Mouse (Mus musculus) intestine, embryonic 16.5 days (tissue): ENCODE data around the gene Fam229a. TPM values are rescaled to one million over a fixed set of nuclear protein-coding genes. Genes with fewer than 3 reads are reported as not detected.
A peak's percentile ranks its signal among the peaks of the same experiment; 100 is the strongest.
"Not testable (repeated sequence)": the region's sequence is repeated elsewhere in the genome, so short reads cannot be mapped to it uniquely, and the experiment has no call there.

Experiments used
- ATAC-seq: fragments of 200-750 bp; cut with Nextera tagmentation; 2 replicates; pipeline ENCODE4 v1.8.0; 2017; ENCODE audit warnings: moderate TSS enrichment, moderate library complexity
- H3K27ac ChIP-seq: fragments of 300-500 bp; sonication (generic); 2 replicates; pipeline ENCODE4 v1.5.1; 2014; ENCODE audit warnings: mild to moderate bottlenecking, low read length
- H3K27me3 ChIP-seq: fragments of 300-500 bp; sonication (generic); replicated peaks from 2 replicates; pipeline ENCODE4 v1.6.1; 2014; ENCODE audit warnings: low read length, control low read depth, mixed read lengths; ENCODE audit not compliant: control insufficient read depth, insufficient read depth
- H3K36me3 ChIP-seq: fragments of 300-500 bp; sonication (generic); 2 replicates; pipeline ENCODE4 v1.6.1; 2014; ENCODE audit warnings: low read length, control low read depth; ENCODE audit not compliant: control insufficient read depth, insufficient read depth
- H3K4me1 ChIP-seq: fragments of 300-500 bp; sonication (generic); 2 replicates; pipeline ENCODE4 v1.6.1; 2014; ENCODE audit warnings: low read length, control low read depth, mixed read lengths; ENCODE audit not compliant: control insufficient read depth, insufficient read depth
- H3K4me2 ChIP-seq: fragments of 300-500 bp; sonication (generic); 2 replicates; pipeline ENCODE4 v1.6.1; 2014; ENCODE audit warnings: low read depth, low read length, control low read depth
- H3K4me3 ChIP-seq: fragments of 300-500 bp; sonication (generic); 2 replicates; pipeline ENCODE4 v1.5.1; 2014; ENCODE audit warnings: mild to moderate bottlenecking, low read length
- H3K9ac ChIP-seq: fragments of 300-500 bp; sonication (generic); 2 replicates; pipeline ENCODE4 v1.6.1; 2014; ENCODE audit warnings: low read depth, low read length
- H3K9me3 ChIP-seq: fragments of 300-500 bp; sonication (generic); 2 replicates; pipeline ENCODE4 v1.6.1; 2016; ENCODE audit warnings: low read length, control low read depth; ENCODE audit not compliant: control insufficient read depth
- WGBS: fragments of 180-500 bp; shearing (Covaris S2); extraction: QIAGEN DNeasy Blood & Tissue Kit; methylation state at CpG from one replicate; pipeline ENCODE4 v1.1.7; 2014; 5-methylcytosine and 5-hydroxymethylcytosine counted together
- polyA plus RNA-seq: library from polyadenylated mRNA; unstranded; fragments of >200 nt; fragmentation: Nextera tagmentation; extraction: Ambion mirVana; gene quantifications from 2 replicates; pipeline ENCODE4 v1.2.1, GENCODE M21; 2015

Gene Fam229a
- not detected in 2 replicates for polyA plus RNA-seq

DNA sequence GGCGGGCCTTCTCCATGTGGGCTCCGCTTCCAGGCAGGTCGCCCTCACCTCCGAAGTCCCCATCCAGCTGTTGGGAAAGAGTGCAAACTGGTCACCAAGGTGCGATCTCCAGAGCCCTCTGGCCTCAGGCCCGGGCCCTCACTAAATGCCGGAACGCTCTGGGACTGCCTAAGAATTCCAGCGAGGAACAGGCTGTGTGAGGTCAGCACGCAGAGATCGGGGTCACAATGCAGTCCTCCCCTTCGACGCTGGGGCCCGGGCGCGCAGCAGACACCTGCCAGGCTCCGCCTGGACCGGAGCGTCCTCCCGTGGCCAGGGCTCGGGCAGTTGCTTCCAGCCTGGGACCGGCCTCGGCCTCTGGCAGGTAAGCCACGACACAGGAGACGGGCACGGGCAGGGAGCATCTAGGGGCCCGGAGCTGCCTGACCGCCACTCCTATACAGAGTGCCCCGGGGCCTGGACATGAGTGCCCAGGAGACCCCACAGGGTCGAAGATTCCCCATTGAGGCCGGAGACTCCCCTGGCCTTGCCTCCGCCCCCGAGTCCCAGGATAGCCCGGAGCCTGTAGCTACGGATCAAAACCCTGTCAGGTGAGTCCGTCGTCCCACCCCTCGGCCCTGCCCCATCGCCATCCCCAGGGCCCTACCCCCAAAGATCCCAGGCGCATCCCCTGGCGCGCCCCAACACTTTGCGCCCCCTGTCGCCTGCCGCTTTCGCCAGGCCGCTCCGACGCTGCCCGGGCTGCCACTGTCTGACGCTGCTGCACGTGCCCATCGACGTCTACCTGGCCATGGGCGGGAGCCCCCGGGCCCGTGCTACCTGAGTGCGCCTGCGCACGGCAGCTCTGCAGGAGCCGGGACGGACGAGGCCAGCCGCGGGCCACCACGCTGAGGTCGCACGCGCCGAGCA is at the start of gene Fam229a, which contains the start of gene Tssk3:
Fam229a (plus strand) TSS at position 219 of the 909 bp plus-strand sequence.
Tssk3 (minus strand) TSS at position 51 of the 909 bp plus-strand sequence.
- Histone ChIP-seq H3K27ac (no peak within 1 kb of the TSS), H3K4me2 (peak within 1 kb of the TSS; percentile 63), H3K4me3 (peak within 1 kb of the TSS; percentile 42), H3K36me3 (peaks cover 9% of the 10 kb centered on the region), H3K27me3 (peaks cover 7% of the 10 kb centered on the region; the same call in 1 of the 2 replicates), H3K9ac (peak within 1 kb of the TSS; percentile 56), H3K4me1 (peaks cover 10% of the 10 kb centered on the region), H3K9me3 (no peaks in the 10 kb centered on the region)
- WGBS, result 5% methylated on average over 70 of the region's 70 CpGs
- ATAC-seq, result peak; percentile 52

DNA sequence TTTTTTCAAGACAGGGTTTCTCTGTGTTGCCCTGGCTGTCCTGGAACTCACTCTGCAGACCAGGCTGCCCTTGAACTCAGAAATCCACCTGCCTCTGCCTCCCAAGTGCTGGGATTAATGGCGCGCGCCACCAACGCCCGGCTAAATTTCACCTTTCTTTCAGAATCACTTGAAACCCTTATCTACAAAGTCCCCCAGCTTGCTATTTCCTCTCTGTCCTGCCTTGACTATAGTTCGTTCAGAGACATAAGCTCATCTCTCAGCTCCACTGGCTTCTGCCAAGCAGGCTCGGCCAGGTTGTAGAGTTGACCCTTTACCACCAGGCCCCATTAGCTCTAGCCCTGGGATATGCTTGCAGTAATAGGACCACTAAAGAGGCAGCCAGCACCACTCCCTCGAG is 43.6 kb upstream of the Fam229a start:
- ATAC-seq, result no peak
- H3K9me3 ChIP-seq, result no peaks in the 10 kb centered on the region
- H3K36me3 ChIP-seq, result no peaks in the 10 kb centered on the region
- no peak overlapping the region for H3K4me3 ChIP-seq
- no peaks in the 10 kb centered on the region for H3K4me1 ChIP-seq
- 85% methylated on average over 8 of the region's 8 CpGs for WGBS
- no peak overlapping the region for H3K27ac ChIP-seq
- no peaks in the 10 kb centered on the region for H3K27me3 ChIP-seq
- H3K4me2 ChIP-seq, result no peak overlapping the region
- no peak overlapping the region for H3K9ac ChIP-seq

DNA sequence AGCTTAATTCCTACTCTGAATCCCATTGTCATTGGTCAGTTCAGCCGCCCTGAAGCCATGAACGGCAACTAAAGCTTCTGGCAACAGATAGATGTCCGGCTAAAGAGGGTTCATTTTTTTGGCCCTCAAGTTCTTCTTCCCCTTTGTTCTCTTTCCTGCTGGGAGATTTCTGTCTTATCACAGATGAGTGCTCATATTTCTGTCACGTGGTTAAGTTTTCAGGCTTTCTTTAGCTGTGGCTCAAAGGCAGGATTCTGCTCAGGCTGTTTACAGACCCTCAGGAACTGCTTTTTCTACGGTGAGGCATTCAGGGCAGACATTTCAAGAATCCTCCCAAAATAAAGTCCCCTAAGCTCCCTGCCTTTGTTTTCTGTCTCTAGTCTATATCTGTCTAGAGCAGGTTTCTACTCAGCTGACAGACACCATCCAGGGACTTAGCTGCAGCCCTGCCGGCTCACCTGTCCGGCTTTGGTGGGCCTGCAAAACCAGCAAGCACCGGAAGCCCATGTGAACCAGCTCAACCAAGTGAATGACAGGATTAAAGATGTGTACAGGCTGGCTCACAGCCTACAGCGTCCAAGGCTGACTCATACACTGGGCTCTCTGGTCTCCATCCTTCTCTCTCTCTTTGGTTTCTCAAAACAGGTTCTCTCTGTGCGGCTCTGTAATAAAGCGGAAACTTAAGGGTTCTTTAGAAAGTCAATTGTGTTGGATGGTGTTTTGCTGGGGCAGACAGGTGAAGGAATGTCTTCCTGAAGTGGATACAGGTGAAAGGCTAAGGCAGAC is 43.0 kb upstream of the Fam229a start:
- WGBS, result 74% methylated on average over 11 of the region's 11 CpGs
- no peak overlapping the region for H3K4me2 ChIP-seq

DNA sequence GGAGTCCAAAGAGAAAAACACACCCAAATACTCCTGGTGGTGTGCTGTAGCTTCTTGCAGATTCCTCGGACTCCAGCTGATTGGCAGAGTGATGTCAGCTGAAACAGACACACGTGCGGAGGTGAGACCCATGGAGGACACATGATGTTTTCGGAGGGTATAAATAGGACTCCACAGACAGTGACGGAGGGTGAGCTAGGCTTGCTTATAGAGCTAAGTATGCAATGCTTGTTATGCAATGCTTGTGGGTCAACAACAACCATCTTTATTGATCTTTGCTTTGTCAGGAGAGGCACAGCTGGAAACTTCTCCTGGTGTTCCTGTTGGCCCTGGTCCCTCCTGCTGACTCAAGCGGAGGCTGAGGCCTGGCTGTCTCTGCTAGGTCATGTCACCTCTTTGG is 42.3 kb upstream of the Fam229a start:
- no peaks in the 10 kb centered on the region for H3K9me3 ChIP-seq
- no peak overlapping the region for H3K9ac ChIP-seq
- H3K4me3 ChIP-seq, result no peak overlapping the region
- no peak for ATAC-seq
- no peaks in the 10 kb centered on the region for H3K36me3 ChIP-seq
- WGBS, result 91% methylated on average over 6 of the region's 6 CpGs
- H3K27ac ChIP-seq, result no peak overlapping the region
- no peak overlapping the region for H3K4me2 ChIP-seq
- no peaks in the 10 kb centered on the region for H3K27me3 ChIP-seq
- H3K4me1 ChIP-seq, result no peaks in the 10 kb centered on the region

More for the DNA sequence above, 43.0 kb upstream of the Fam229a start:
- Histone ChIP-seq H3K9ac (no peak overlapping the region), H3K9me3 (no peaks in the 10 kb centered on the region), H3K4me3 (no peak overlapping the region), H3K4me1 (no peaks in the 10 kb centered on the region), H3K27ac (no peak overlapping the region), H3K27me3 (no peaks in the 10 kb centered on the region), H3K36me3 (no peaks in the 10 kb centered on the region)
- ATAC-seq, result no peak

DNA sequence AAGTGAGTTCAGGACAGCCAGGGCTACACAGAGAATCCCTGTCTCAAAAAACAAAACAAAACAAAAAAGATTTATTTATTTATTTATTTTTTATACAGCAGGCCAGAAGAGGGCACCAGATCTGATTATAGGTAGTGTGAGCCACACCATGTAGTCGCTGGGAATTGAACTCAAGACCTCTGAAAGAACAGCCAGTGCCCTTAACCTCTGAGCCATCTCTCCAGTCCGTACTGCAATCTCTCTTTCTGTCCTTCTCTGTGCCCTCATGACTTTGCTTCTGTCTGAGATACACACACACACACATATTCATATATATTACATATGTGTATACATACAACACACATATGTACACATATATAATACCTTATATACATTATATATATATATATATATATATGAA is 40.1 kb upstream of the Fam229a start:
- no peak overlapping the region for H3K4me3 ChIP-seq
- H3K4me2 ChIP-seq, result no peak overlapping the region
- no peaks in the 10 kb centered on the region for H3K27me3 ChIP-seq
- 80% methylated on average over 2 of the region's 2 CpGs for WGBS
- no peak overlapping the region for H3K9ac ChIP-seq
- H3K36me3 ChIP-seq, result no peaks in the 10 kb centered on the region
- no peaks in the 10 kb centered on the region for H3K9me3 ChIP-seq
- no peaks in the 10 kb centered on the region for H3K4me1 ChIP-seq
- no peak overlapping the region for H3K27ac ChIP-seq
- no peak for ATAC-seq

DNA sequence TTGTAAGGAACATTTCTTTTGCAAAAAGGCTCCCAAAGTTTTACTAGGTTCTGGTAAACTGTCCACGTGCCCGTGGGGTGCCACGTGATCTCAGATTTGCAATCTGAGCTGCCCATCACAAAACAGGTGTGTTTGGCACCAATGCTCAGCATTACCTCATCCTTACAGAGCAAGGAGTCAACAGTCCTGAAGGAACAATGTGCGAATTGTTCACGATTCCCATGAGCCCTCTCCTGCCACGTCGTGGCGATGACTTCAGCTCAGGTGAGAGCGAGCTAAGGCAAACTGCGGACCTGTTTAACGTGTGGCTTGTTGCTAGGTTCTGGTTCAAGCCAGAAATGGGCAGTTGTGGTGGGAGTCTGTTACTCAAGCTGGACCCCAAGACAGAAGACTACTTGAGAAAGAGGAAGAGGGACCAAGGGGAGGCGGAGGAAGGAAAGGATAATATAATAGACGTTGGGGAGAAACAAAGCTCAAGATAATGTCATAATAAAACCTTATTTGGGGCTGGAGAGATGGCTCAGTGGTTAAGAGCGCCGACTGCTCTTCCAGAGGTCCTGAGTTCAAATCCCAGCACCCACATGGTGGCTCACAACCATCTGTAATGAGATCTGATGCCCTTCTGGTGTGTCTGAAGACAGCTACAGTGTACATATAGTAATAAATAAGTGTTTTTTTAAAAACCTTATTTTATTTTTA is 39.4 kb upstream of the Fam229a start:
- Histone ChIP-seq H3K4me2 (no peak overlapping the region), H3K27ac (no peak overlapping the region), H3K4me1 (no peaks in the 10 kb centered on the region), H3K9me3 (no peaks in the 10 kb centered on the region), H3K4me3 (no peak overlapping the region), H3K9ac (no peak overlapping the region), H3K27me3 (no peaks in the 10 kb centered on the region), H3K36me3 (no peaks in the 10 kb centered on the region)
- WGBS, result 81% methylated on average over 15 of the region's 15 CpGs
- no peak for ATAC-seq

DNA sequence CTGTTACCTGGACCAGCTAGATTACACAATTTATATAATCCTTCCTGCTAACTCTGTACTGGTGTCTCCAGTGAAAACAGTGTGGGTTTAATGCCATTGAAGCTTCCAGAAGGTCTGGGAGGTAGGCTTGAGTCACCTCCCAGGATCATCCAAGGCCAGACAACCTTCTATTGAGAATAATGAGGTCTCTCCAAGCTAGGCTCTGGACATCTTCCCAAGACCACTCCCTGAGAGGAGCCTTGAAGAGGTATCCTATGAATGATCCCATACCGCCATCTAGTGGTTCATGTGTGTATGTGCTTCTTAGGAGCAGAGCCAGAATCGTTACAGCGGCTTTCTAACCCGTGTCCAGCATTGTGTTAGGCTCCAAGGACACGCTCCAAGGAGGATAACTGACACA is 35.7 kb upstream of the Fam229a start:
- no peak overlapping the region for H3K4me2 ChIP-seq
- 5% methylated on average over 5 of the region's 5 CpGs for WGBS
- ATAC-seq, result peak; percentile 88
- H3K27me3 ChIP-seq, result no peaks in the 10 kb centered on the region
- no peaks in the 10 kb centered on the region for H3K9me3 ChIP-seq
- no peaks in the 10 kb centered on the region for H3K4me1 ChIP-seq
- H3K4me3 ChIP-seq, result no peak overlapping the region
- no peak overlapping the region for H3K9ac ChIP-seq
- H3K36me3 ChIP-seq, result no peaks in the 10 kb centered on the region
- H3K27ac ChIP-seq, result no peak overlapping the region

DNA sequence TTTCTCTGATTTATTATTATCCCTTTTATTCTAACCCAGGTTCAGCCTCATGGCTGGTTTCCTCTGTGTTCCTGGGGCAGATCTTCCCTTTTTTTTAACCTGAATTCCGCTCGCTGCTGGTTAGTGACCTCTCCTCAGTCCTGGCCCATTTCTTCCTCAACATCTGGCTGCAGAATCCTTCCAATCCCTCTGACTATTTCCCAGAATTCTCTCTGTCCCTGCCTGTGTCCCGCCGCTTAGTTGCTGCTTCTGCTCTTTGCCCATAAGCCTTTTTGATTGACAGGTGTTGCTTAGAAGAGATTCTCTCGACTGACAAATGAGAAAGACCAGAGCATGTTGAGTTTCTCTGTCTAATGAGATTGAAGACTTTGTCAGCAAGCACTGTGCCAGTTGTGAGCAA is 34.9 kb upstream of the Fam229a start:
- Histone ChIP-seq H3K36me3 (no peaks in the 10 kb centered on the region), H3K27ac (no peak overlapping the region), H3K9ac (no peak overlapping the region), H3K4me1 (no peaks in the 10 kb centered on the region), H3K4me3 (no peak overlapping the region), H3K9me3 (no peaks in the 10 kb centered on the region), H3K27me3 (no peaks in the 10 kb centered on the region), H3K4me2 (no peak overlapping the region)
- no peak for ATAC-seq
- 54% methylated on average over 5 of the region's 5 CpGs for WGBS

DNA sequence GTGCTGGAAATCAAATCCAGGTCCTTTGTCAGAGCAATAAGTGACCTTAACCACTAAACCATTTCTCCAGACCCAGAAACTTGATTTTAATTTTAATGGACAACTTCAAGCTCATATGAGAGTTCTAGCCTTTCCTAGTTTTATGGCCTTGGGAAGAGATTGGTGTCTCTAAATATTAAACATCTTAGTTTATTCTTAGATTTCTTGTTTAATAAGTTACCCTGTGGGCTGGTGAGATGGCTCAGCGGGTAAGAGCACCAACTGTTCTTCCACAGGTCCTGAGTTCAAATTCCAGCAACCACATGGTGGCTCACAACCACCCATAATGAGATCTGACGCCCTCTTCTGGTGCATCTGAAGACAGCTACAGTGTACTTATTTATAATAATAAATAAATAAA is 33.7 kb upstream of the Fam229a start:
- not testable (repeated sequence) for H3K36me3 ChIP-seq, H3K4me1 ChIP-seq, H3K9me3 ChIP-seq, H3K27ac ChIP-seq, H3K9ac ChIP-seq, H3K4me2 ChIP-seq, H3K4me3 ChIP-seq, ATAC-seq, H3K27me3 ChIP-seq
- WGBS, result 81% methylated on average over 2 of the region's 2 CpGs
